ENCODE assay signal across 9 mouse cellular contexts in genomic region chr14:18506168-18506567, GRCm38 (mm10).
DNase-seq lines count a peak whose midpoint lies in the region; ATAC-seq and TF ChIP-seq lines count a peak whose summit lies in the region.
"Had no signal": no experiment of that assay in that cellular context is flagged by ENCODE, and none has a peak within 500 bp of the region (broad histone marks: within the 10 kb centered on the region; RNA-seq: fewer than 3 reads in every experiment).

No protein-coding gene starts in this region.

- intact Hi-C loops in gastrocnemius, adult 2 months (cut with DNase I): loop anchor here (2.0 kb wide), 1 partner anchor 537 kb away; no protein-coding TSS in a partner anchor

- H3K4me1 ChIP-seq in thymus, adult 2 months (replicated peaks; ENCODE audit: control insufficient read depth, insufficient read depth, low read length): no peaks in the 10 kb centered on the region
- H3K4me1 ChIP-seq in heart, embryonic 10.5 days: no peaks in the 10 kb centered on the region
- H3K4me1 ChIP-seq: heart, embryonic 13.5 days had no signal

- no peak overlapping the region for H3K4me3 ChIP-seq in gastrocnemius, adult 2 months
- H3K4me3 ChIP-seq in thymus, adult 2 months (ENCODE audit: control insufficient read depth, insufficient read depth, low read length): no peak overlapping the region
- H3K4me3 ChIP-seq in heart, embryonic 10.5 days: no peak overlapping the region
- H3K4me3 ChIP-seq: heart, embryonic 13.5 days had no signal

- no peaks in the 10 kb centered on the region for H3K9me3 ChIP-seq in heart, embryonic 10.5 days

- DNase-seq in gastrocnemius, adult 2 months: no peak
- DNase-seq in gastrocnemius, postnatal 25 days: no peak
- peak; percentile 39 for DNase-seq in thymus, adult 2 months
- DNase-seq in thymus, postnatal 36 days: no peak
- peak; percentile 52 for DNase-seq in heart, embryonic 10.5 days (ENCODE audit: low spot score)
- peak; percentile 38 for DNase-seq in lung, postnatal 25 days (ENCODE audit: low spot score)
- DNase-seq in testis, postnatal 10 days (ENCODE audit: low spot score): no peak

- H3K27me3 ChIP-seq in thymus, adult 2 months (ENCODE audit: control insufficient read depth, insufficient read depth, low read length): no peaks in the 10 kb centered on the region
- no peaks in the 10 kb centered on the region for H3K27me3 ChIP-seq in heart, embryonic 10.5 days (ENCODE audit: insufficient read depth, poor library complexity, severe bottlenecking)
- H3K27me3 ChIP-seq: heart, embryonic 13.5 days had no signal

- peak; percentile 66 for TF ChIP-seq CTCF in gastrocnemius, adult 2 months (IDR thresholded peaks at IDR 0.05)
- no peak for TF ChIP-seq CTCF in thymus, adult 2 months (IDR thresholded peaks at IDR 0.05; ENCODE audit: borderline replicate concordance, control insufficient read depth, extremely low read depth, insufficient read depth, low read length, poor library complexity)

- no peak for ATAC-seq in monocyte, adult 5-6 weeks (replicated peaks; ENCODE audit: insufficient number of reproducible peaks, low FRiP score, low TSS enrichment, poor library complexity, severe bottlenecking)

- H3K36me3 ChIP-seq in thymus, adult 2 months (ENCODE audit: control insufficient read depth, insufficient read depth, low read length): no peaks in the 10 kb centered on the region
- H3K36me3 ChIP-seq in heart, embryonic 10.5 days: no peaks in the 10 kb centered on the region
- H3K36me3 ChIP-seq: heart, embryonic 13.5 days had no signal

- WGBS in thymus, adult 2 months: 67% methylated on average over 4 of the region's 4 CpGs
- WGBS in heart, embryonic 10.5 days: 61% methylated on average over 4 of the region's 4 CpGs

- no peak overlapping the region for H3K27ac ChIP-seq in gastrocnemius, adult 2 months
- H3K27ac ChIP-seq in thymus, adult 2 months (ENCODE audit: control insufficient read depth, insufficient read depth, low read length): no peak overlapping the region
- H3K27ac ChIP-seq in heart, embryonic 10.5 days: no peak overlapping the region
- H3K27ac ChIP-seq: heart, embryonic 13.5 days had no signal

- TF ChIP-seq POLR2A in thymus, adult 2 months (IDR thresholded peaks at IDR 0.05; ENCODE audit: control insufficient read depth, extremely low read depth, insufficient read depth, low read length, poor library complexity): no peak

Comparison
In these comparisons a context has a peak if more than half of its experiments do, and no peak if none do; other contexts are left out.
1. DNase-seq: peak in thymus, adult 2 months (single experiment), heart, embryonic 10.5 days (single experiment) and lung, postnatal 25 days (single experiment); none in gastrocnemius, adult 2 months (single experiment), gastrocnemius, postnatal 25 days (single experiment), thymus, postnatal 36 days (0 of 2) and testis, postnatal 10 days (single experiment).